Mouse (Mus musculus): ENCODE measurements around the gene Stc2.

Gene Stc2

DNA sequence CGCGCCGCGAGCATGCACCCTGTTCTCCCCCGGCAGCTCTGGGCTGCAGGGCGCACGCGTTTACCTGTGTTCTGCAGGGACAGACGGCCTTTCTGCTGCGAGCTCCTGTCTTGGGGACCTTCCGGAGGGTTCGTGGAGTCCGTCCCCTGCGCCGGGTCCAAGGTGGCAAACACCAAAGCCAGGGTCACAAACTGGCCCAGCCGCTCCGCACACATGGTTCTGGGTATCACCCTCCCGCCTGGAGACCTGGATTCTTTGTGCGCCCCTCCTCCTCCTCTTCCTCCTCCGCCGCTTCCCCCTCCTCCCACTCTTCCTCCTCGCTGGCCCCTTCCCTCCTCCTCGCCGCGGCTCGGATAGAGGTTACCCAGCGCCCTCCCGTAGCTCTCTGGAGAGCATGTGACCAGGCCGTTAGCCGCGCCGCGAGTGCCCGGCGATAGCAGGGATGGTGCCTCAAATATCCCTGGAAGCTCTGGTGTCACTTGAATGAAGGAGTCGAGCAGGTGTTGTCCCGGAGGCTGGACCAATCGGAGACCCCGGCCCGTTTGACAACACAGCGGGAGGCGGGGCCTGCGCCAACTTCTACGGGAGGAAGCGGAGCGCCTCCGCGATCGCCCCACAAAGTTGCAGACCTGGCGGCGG is at the start of gene Stc2:
TSS of gene Stc2 (minus strand) at position 427 of the 639 bp plus-strand sequence.
- DNase-seq (ENCODE audit: low spot score), result peak; percentile 94

DNA sequence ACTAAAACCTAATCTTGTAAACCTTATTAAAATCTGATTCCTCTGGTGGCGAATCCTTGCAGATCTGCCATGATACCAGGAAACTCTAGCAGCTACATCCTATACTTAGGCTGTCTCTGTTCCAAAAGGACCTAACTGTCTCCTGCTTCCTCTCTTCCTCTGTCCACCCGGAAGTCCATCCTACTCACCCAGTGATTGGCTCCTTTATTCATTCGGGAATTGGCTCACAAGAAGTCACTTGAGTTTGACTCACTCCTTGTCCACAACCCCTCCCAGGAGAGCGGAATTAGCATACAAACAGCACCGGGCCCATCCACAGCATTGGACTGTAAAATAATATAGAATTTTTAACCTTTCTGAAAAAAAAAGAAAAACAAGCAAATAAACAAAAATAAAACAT is 47.2 kb upstream of the Stc2 start:
- no peak for DNase-seq (ENCODE audit: low spot score)

DNA sequence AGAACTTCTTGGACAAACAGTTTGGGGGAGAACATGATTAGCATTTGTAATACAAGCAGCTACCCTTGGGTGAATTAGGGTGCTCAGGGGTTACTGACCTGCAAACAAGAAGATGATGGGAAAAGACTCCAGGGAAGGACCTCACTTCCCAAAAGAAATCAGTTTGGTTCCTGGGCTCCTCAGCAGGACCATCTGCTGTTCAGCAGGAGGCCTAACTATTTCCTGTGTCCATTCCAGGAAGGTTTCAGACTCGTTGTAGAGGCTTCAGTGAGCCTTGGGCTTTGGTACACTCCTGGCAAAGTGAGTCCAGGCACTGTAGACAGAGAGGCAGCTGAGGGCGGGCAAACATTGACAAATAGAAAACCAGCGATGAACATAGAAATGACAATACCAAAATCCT is 42.5 kb upstream of the Stc2 start:
- DNase-seq (ENCODE audit: low spot score), result no peak

DNA sequence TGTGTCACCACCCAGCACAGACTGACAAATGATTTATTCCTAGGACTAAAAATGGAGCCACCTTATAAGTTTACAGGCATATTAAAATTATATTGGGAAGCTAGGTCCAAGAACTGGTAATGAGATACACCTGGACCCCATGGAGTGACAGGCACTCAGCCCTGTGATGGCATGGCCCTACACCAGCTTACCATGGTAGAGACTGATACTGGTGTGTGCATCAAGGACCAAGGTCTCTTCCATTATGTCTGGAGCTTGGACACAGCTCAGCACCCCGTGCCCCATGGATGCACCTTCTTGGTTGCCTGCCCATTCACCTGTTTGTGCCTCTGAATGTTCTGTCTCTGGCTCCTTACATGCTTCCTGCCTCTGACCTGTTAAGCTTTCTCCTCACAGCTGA is 36.9 kb upstream of the Stc2 start:
- DNase-seq (ENCODE audit: low spot score), result no peak

DNA sequence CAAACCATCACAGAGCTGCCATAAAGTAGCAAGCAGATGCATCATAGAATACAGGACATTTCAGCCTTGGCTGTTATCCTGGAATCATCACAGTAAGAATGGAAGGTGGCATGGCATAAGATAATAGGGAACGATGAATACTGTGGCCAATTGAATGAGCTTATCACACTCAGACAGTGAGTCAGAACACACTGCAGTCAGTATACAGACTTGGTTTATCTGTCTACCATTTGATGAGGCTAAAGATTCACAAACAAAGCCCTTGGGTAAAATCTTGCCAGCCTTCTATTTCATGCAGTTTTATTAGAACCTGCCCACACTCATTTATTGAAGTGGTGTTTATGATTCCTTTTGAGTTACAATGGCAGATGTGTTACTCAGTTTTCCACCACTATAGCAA is 33.2 kb upstream of the Stc2 start:
- DNase-seq (ENCODE audit: low spot score), result no peak

DNA sequence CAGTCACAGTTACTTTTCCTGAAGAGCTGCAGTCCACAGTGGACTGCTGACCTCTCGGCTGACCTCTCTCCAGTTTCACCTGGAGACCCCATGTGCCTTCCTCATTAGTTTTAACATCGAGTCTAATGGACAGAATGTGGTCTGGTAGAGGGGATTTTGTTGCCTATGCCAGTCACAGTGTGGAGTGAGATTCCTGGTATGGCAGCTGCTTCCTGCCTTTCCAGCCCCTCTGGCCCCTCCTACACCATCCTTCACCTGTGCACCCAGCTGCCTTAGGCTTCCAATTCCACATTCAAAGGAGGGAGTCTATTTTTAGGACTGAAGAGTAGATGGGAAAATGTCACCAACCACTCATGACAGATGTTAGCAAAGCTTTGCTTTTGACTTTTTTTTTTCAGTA is 28.7 kb upstream of the Stc2 start:
- no peak for DNase-seq (ENCODE audit: low spot score)

DNA sequence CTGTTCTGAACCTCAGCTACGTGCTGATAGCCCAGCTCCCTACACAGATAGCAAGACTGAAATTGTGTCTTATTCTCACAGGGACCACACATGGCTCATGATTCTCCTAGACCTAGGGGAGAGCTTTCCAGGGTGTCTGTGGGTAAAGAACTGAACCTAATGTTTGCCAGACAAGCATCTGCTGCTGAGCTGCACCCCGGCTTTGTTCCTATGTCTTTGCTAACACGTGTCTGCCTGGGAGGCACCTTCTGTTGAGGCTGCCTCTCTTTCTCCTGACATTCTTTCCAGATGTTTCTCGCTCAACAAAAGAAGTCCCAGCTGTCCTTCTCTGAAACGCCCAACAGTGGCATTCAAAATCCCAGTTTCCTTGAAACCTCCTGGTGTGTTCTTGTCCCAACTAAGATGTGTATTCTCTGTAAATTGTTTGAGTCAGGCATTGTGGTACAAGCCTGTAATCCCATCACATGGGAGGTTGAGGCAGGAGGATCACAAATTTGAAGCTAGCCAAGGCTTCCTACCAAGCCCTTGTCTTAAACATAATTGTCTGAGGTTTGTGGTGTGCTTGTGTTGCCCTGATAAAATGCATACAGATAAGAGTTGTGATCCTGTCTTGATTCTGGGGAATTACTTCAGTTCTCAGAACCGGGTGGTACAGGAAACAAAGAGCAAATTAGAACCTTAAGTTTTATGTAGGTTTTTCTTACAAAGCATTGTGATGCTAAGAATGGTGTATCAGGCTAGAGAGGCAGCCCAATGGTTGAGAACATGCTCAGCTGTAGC is 27.0 kb upstream of the Stc2 start:
- no peak for DNase-seq (ENCODE audit: low spot score)

DNA sequence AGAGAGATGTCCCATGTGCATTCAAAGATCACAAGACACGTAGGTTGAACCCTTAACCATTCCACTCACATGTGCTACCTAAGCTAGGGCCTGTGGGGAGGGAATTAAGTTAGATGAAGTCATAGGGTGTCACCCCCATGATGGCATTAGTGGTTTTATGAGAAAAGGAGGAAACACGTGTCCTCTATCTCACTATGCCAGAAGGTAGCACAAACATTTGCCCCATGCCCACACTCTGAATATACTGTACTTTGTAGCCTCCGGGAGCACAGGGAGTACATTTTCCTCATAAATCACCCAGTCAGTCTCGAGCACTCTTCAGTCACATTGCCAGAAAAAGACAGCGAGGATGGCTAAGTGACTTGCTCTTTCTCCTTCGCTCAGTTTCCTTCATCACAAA is 24.2 kb upstream of the Stc2 start:
- DNase-seq (ENCODE audit: low spot score), result no peak

DNA sequence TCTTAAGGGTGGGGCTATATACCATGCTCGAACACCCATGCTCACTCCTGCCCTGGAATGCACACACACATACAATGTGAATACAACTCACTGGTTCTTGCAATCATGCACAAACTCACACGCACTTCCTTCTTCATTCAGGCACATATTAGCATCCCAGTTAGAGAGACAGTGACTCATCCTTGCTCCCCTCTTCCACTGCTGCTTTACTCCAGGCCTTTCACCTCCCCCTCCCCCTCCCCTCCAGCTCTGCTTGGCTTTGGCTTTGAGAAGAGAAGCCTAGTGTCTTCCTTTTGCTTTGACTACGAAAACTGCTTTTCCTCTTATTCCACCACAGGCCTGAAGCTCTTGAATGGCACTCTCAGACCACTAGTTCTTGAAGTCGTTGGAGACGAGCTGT is 22.5 kb upstream of the Stc2 start:
- DNase-seq (ENCODE audit: low spot score), result no peak

DNA sequence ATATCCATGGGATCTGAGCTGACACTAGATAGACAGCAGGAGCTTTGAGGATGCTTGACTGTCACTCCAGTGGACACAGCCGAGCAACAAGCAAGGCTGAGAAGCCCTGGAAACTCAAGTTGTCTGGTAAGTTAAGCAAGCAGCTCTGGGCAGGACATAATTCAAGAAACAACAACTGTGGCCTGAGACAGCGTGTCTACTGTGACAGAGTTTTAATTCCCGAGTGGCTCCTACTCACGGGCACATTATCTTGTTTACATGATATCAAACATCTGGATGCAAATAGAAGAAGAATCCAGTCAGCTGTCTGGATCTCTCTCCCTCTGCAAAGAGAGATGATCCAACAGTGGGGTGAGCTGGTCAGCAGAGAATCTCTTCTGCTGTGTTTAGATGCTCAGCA is 19.0 kb upstream of the Stc2 start:
- no peak for DNase-seq (ENCODE audit: low spot score)

DNA sequence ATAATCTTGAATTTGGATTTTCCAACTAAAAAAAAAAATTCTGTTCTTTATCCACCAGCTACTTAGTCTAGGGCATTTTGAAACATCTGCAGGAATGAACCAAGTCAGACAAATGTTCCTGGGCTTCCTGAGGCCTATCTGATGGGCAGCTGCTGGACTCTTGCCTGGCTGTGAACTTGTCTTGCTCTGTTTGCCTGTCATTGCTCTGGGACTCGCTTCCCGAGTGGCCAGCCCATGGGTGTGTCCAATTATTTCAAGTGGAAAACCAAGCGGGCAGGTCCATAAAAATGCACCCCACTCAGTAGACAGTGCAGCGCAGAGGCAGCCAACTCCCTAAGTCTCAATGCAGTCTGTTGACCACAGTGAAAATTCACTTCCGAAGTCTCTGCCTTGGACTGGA is 17.7 kb upstream of the Stc2 start:
- no peak for DNase-seq (ENCODE audit: low spot score)

DNA sequence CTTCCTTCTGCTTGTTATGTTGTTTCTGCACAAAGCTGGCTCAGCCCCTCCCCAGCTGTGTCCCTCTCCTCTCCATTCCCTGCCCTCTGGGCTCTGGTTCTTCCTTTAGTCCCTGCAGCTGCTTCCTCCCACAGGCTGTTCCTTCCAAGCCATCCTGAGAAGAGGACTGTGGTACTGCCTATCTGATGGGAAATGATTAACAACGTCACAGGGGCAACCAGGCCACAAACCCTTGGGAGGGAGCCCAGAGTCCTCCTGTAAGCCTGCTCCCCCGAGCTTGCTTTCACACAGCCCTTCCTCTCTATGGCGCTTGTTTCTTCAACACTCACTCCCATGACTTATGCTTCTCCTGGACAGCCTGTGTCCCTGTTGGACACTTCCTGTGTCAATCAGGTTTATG is 16.7 kb upstream of the Stc2 start:
- peak; percentile 43 for DNase-seq (ENCODE audit: low spot score)

DNA sequence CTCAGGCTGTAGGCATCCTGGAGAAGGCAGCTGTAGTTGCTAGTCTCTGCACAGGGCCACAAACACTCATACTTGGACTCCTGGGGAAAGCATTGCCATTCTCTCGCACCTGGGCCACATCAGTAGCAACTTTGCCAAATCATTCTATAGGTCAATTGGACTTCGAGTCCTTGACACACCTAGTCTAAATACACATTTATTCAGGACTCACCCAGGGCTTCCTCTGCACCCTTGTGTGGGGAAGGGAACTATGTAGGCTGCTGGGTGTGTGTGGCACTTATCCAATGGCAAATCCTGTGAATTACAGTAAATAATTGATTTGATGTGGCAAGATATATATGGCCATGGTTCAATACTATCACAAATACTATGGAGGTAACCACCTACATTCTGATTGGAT is 14.1 kb upstream of the Stc2 start:
- DNase-seq (ENCODE audit: low spot score), result no peak

DNA sequence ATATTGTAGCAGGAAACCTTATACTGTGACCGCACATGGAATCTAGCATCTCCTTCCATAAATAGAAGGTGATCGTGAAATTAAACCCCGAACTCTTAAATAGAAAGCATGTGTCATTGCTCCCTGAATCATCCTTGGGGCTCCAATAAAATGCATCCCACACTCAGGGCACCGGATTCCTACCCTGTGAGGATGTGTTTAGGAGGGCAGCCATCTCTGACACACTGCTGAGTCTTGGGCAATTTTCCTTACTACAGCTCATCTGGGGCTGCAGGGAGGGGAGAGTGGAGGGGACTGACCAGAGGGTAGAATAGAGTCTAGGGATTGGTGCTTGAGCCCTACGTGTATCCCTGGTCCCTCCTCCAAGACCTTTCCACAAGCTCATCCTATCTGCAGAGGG is 12.3 kb upstream of the Stc2 start:
- no peak for DNase-seq (ENCODE audit: low spot score)

DNA sequence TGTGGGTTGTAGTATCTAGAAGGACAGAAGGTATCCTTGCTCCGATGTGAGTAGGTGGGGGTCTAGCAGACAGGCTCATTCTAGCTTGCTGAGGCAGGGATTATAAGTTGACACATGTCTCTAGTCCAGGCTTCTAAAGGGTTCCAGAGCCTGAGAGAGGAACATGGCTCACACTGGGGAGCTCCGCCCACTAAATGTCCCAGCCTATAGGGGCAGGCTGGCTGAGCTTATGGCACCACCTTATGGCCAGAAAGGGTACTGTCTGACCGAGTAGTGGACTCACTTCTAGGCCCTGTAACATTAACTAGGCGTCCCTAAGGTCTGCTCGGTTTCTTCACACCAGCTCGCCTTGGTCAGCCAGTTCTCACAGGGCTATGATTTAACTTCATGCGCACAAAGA is 3.6 kb upstream of the Stc2 start:
- peak; percentile 72 for DNase-seq (ENCODE audit: low spot score)

DNA sequence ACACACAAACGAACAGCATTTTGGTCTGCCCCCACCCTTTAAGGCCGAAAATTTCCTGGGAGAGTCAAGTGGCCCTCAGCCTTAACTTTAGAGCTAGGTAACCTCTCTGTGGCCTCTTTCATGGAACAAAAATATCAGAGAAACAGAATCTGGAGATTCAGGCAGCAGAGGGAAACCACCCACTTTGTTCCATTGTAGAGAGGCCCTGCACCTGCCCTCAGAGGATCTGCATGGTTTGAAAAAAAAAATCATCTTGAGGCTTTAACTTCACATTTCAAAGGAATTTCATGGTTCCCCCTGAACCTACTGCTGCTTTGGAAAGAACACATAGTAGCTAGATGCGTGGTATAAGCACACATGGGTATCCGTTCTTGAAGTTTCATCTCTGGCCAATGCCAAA is 2.3 kb upstream of the Stc2 start:
- DNase-seq (ENCODE audit: low spot score), result no peak

DNA sequence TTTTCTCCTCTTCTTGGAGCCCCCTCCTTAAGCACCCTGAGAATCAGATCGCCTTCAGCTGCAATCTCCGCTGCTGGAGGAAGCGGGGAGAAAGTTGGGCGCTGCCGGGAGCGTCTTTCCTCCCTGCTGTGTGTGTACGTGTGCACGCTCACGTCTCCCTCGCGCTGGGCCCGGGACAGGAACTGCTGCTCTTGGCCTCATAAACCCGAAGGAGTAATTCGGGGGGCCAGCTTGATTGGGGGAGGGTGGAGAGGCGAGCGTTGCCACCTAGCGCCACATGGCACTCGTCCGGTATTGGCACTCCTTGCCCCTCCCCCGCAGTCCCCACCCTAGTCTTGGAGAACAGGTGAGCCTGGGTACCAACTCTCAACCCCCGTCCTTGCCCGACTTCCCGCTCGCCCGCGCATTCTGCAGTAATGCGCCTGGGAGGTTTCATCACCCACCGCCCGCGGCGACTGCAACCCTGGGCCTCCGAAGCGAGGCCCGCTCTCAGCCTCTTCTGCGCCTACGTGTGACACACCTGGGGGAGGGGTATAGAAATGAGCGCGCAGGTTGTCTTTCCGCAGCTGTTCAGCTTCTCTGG is 1.5 kb upstream of the Stc2 start:
- DNase-seq (ENCODE audit: low spot score), result peak; percentile 49

DNA sequence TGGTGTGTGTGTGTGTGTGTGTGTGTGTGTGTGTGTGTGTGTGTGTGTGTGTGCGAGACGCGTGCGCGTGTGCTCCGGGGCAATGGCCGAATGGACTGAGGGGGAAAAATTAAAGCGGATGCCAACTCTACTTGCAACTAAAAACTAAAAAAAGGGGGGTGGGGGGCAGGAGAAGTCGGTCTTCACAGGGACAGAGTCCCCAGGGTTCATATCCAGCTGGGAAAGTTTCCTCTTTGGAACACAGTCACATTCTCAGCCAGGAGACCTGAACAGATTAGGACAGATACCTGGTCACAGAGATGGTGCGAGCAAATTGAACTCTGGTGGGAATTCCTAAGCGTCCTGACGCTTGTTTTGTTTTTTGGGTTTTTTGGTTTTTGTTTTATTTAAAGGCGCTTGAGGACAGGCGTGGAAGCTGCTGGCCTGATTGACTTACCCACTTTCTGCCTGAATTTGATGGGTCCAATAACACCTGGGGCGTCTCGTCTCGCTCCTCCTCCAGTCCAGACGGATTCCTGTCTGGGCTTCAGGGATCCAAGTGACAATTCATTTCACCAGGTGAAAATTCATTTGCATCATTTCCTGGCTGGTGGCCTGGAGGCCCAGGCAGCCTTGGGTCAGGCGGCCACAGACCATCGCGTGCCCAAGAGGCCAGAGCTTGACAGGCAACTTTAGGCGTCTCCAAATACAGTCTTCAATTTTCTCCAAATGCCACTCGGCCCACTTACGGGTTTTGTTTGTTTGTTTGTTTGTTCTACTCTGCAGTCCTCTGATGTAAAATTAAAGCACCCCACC is 759 bp upstream of the Stc2 start:
- DNase-seq (ENCODE audit: low spot score), result peak; percentile 70

DNA sequence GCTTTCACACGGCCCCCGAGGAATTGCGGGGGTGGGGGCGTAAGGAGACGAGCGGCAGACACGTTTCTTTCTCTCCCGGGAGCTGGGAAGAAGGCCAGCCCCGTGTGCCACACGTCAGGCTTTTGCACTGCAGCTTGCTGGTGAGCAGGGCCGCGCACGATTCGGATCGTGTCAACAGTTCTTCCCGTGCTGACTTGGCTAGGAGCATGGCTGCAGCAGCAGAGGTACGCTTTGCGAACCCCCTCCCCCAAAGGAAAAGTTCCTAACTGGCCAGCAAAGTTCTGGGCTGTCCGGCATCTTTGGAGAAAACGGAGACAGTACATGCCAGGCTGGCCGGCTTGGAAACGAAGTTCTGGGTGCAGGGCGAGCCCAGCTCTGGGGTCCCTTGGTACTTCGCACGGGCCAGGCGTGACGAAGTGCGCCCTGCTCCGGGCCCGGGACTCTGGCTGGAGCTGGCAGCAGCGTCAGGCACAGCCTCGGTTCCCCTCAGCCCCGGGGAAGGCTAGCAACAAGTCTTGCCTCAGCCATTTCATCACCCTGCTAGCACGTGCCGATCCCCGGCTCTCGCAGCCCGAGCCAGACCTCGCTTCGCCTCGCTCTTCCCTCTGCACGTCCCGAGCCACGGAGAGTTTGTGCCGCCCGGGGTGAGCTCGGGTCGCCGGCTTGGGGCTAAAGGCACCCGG is 768 bp downstream of the Stc2 start:
- peak; percentile 82 for DNase-seq (ENCODE audit: low spot score)

DNA sequence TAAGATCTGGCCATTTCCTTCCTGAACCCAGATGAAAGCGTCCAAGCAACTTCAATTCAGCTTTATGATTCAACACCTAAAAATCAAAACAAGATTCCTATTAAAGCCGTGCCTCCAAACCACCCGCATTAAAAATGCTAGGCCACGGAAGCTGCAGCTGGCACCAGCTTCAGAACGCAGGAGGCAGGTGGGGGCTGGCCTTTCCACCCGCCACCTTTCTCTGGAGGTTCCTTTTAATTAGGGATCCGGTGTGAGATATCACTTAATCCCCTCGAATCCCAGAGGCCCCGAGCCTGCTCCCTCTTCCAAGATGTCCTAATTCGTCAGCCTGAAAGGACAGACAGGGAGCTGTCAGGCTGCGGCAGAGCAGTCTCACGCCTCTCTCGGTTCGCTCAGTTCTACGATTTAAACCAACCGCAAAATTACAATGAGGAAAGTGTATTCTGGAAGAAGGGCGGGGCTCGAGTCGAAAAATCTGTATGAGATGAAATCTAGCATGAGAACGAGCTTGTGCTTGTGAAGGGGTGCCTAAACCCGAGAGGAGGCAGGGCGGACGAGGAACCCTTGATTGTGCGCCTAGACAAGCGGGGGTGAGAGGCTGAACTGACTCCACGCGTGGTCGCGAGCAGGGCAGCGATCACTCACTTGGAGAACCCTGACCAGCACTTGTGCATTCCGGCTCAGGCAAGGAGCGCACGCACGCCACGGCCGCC is 1.5 kb downstream of the Stc2 start:
- peak; percentile 43 for DNase-seq (ENCODE audit: low spot score)

DNA sequence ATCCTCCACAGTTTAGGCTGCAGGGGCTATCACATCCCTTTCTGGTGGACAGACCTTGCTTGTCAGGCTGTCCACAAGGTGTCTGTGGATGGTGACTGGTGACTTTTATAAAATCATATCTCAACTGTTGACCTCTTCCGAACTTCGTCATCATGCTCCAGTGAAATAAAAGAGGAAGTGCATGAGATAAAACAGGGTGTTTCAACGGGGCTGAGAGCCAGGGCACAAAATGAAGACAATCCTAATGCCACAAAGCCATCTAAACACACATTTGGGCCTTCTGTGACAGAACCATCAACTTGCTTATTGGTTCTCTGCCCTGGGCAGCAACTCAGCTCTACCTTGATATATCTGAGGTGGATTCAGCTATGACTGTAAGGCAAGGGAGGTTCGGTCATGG is 3.0 kb downstream of the Stc2 start:
- no peak for DNase-seq (ENCODE audit: low spot score)

DNA sequence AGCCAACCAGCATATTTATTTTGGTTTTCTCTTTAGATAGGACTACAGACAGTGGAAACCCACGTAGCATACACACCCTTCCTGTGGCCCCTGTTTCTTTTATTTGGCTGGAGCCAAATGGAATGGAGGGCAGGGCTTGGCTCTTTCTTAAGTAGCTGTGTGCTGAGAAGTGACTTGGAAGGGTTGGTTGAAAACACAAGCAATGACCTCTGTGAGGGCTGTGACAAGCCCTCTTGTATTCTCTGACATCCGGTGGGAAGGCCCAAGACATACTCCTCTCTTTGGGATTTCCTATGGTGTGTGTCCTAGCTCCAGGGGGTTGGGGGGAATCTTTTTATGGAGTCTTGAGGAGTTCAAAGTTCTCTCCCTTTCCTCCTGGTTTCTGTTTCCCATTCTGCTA is 3.5 kb downstream of the Stc2 start:
- no peak for DNase-seq (ENCODE audit: low spot score)

Data from MN1 (cell line).